ENCODE assay signal across 23 mouse cellular contexts in genomic region chr1:176732834-176733233, GRCm38 (mm10).
DNase-seq lines count a peak whose midpoint lies in the region; ATAC-seq and TF ChIP-seq lines count a peak whose summit lies in the region.
"Had no signal": no experiment of that assay in that cellular context is flagged by ENCODE, and none has a peak within 500 bp of the region (broad histone marks: within the 10 kb centered on the region; RNA-seq: fewer than 3 reads in every experiment).

No protein-coding gene starts in this region.

- H3K9ac ChIP-seq in forebrain, embryonic 16.5 days (replicated peaks; ENCODE audit: low read depth, low read length), result no peak overlapping the region
- no peak overlapping the region for H3K9ac ChIP-seq in hindbrain, postnatal 0 days (replicated peaks; ENCODE audit: low read length)
- H3K9ac ChIP-seq: forebrain, embryonic 15.5 days; hindbrain, embryonic 13.5 days; limb, embryonic 15.5 days; liver, embryonic 15.5 days; neural tube, embryonic 15.5 days had no signal

- H3K4me1 ChIP-seq in spleen, adult 2 months (ENCODE audit: control insufficient read depth, insufficient read depth, insufficient read length), result peaks cover 7% of the 10 kb centered on the region
- H3K4me1 ChIP-seq in forebrain, embryonic 16.5 days (replicated peaks; ENCODE audit: control insufficient read depth, insufficient read depth, low read length), result no peaks in the 10 kb centered on the region
- no peaks in the 10 kb centered on the region for H3K4me1 ChIP-seq in hindbrain, postnatal 0 days (ENCODE audit: insufficient read depth, low read length)
- H3K4me1 ChIP-seq: embryonic facial prominence, embryonic 10.5 days; forebrain, embryonic 15.5 days; hindbrain, embryonic 13.5 days; limb, embryonic 15.5 days; liver, embryonic 15.5 days; midbrain, embryonic 10.5 days; neural tube, embryonic 15.5 days had no signal

- TF ChIP-seq POLR2A in spleen, adult 2 months (IDR thresholded peaks at IDR 0.05; ENCODE audit: low read depth, low read length), result no peak

- H3K4me2 ChIP-seq in forebrain, embryonic 16.5 days (ENCODE audit: low read length), result no peak overlapping the region
- no peak overlapping the region for H3K4me2 ChIP-seq in hindbrain, postnatal 0 days (ENCODE audit: low read depth, low read length)
- H3K4me2 ChIP-seq: forebrain, embryonic 15.5 days; hindbrain, embryonic 13.5 days; limb, embryonic 15.5 days; liver, embryonic 15.5 days; neural tube, embryonic 15.5 days had no signal

- H3K27me3 ChIP-seq in spleen, adult 2 months (ENCODE audit: control insufficient read depth, insufficient read depth, low read length), result no peaks in the 10 kb centered on the region
- no peaks in the 10 kb centered on the region for H3K27me3 ChIP-seq in forebrain, embryonic 16.5 days (replicated peaks; ENCODE audit: control insufficient read depth, insufficient read depth, low read length)
- no peaks in the 10 kb centered on the region for H3K27me3 ChIP-seq in hindbrain, postnatal 0 days (ENCODE audit: insufficient read depth, low read length)
- H3K27me3 ChIP-seq: forebrain, embryonic 15.5 days; hindbrain, embryonic 13.5 days; limb, embryonic 15.5 days; liver, embryonic 15.5 days; neural tube, embryonic 15.5 days had no signal

- H3K4me3 ChIP-seq in spleen, adult 2 months (ENCODE audit: extremely low read depth, insufficient read depth, insufficient read length), result no peak overlapping the region
- H3K4me3 ChIP-seq in forebrain, embryonic 16.5 days (replicated peaks; ENCODE audit: low read length), result no peak overlapping the region
- H3K4me3 ChIP-seq in hindbrain, postnatal 0 days (ENCODE audit: low read length), result no peak overlapping the region
- H3K4me3 ChIP-seq: embryonic facial prominence, embryonic 10.5 days; forebrain, embryonic 15.5 days; hindbrain, embryonic 13.5 days; left cerebral cortex, adult 2 months; limb, embryonic 15.5 days; liver, embryonic 15.5 days; midbrain, embryonic 10.5 days; neural tube, embryonic 15.5 days had no signal

- DNase-seq in spleen, adult 2 months (ENCODE audit: low read depth in 1 of 2, low spot score in 2 of 2), result peak; percentile 35 to 80
- DNase-seq in spleen, adult 12 weeks (ENCODE audit: low spot score), result no peak
- peak; percentile 76 for DNase-seq in A20 (ENCODE audit: low read depth, low spot score)
- DNase-seq in hindbrain, postnatal 0 days (ENCODE audit: low spot score), result no peak
- DNase-seq: adrenal gland, postnatal 25 days; cerebellum, adult 9-10 months; gastrocnemius, postnatal 25 days; kidney, adult 2 months; layer of hippocampus, adult 9-11 months; lung, postnatal 4 days had no signal

- peak; percentile 96 for ATAC-seq in common myeloid progenitor, adult 5-6 weeks (replicated peaks; ENCODE audit: low read depth, poor library complexity, severe bottlenecking)
- peak; percentile 93 for ATAC-seq in neutrophil, adult 5-6 weeks (ENCODE audit: extremely low read depth, insufficient number of reproducible peaks, low FRiP score, poor library complexity, severe bottlenecking)
- no peak for ATAC-seq in forebrain, embryonic 16.5 days
- ATAC-seq in hindbrain, postnatal 0 days, result no peak
- ATAC-seq: forebrain, embryonic 15.5 days; midbrain, embryonic 16.5 days had no signal

- TF ChIP-seq CTCF in spleen, adult 2 months (IDR thresholded peaks at IDR 0.05; ENCODE audit: extremely low read depth, insufficient read depth, insufficient read length, insufficient replicate concordance), result no peak
- no peak for TF ChIP-seq CTCF in hindbrain, postnatal 0 days (IDR thresholded peaks at IDR 0.05; ENCODE audit: low read depth)

- peaks cover 11% of the 10 kb centered on the region for H3K36me3 ChIP-seq in spleen, adult 2 months (ENCODE audit: control insufficient read depth, insufficient read depth, low read length)
- peaks cover 37% of the 10 kb centered on the region for H3K36me3 ChIP-seq in forebrain, embryonic 16.5 days (ENCODE audit: control insufficient read depth, insufficient read depth)
- H3K36me3 ChIP-seq in hindbrain, postnatal 0 days (ENCODE audit: insufficient read depth, low read length), result peaks cover 38% of the 10 kb centered on the region; the same call in 1 of the 2 replicates

- no peaks in the 10 kb centered on the region for H3K9me3 ChIP-seq in forebrain, embryonic 16.5 days (ENCODE audit: control insufficient read depth, low read length)
- no peaks in the 10 kb centered on the region for H3K9me3 ChIP-seq in hindbrain, postnatal 0 days (ENCODE audit: low read length)
- H3K9me3 ChIP-seq: embryonic facial prominence, embryonic 10.5 days; forebrain, embryonic 15.5 days; hindbrain, embryonic 13.5 days; limb, embryonic 15.5 days; liver, embryonic 15.5 days; midbrain, embryonic 10.5 days; neural tube, embryonic 15.5 days had no signal

- H3K27ac ChIP-seq in spleen, adult 2 months (ENCODE audit: insufficient read depth, low read length), result peak overlapping the region; percentile 34; the same call in 1 of the 2 replicates
- no peak overlapping the region for H3K27ac ChIP-seq in forebrain, embryonic 16.5 days (ENCODE audit: low read length)
- no peak overlapping the region for H3K27ac ChIP-seq in hindbrain, postnatal 0 days
- H3K27ac ChIP-seq: embryonic facial prominence, embryonic 10.5 days; forebrain, embryonic 15.5 days; hindbrain, embryonic 13.5 days; kidney, postnatal 0 days; left cerebral cortex, adult 2 months; limb, embryonic 15.5 days; liver, embryonic 15.5 days; midbrain, embryonic 10.5 days; neural tube, embryonic 15.5 days had no signal

- WGBS in spleen, adult 2 months, result 28% methylated on average over 2 of the region's 2 CpGs
- 93% methylated on average over 2 of the region's 2 CpGs for whole genome bisulfite sequencing in forebrain, embryonic 16.5 days
- WGBS in hindbrain, postnatal 0 days, result 92% methylated on average over 2 of the region's 2 CpGs

Comparison
In these comparisons a context has a peak if more than half of its experiments do, and no peak if none do; other contexts are left out.
1. DNase-seq: peak in spleen, adult 2 months (2 of 2) and A20 (single experiment); none in spleen, adult 12 weeks (single experiment) and hindbrain, postnatal 0 days (single experiment).
2. ATAC-seq: peak in common myeloid progenitor, adult 5-6 weeks (single experiment) and neutrophil, adult 5-6 weeks (single experiment); none in forebrain, embryonic 16.5 days (single experiment) and hindbrain, postnatal 0 days (single experiment).